Mouse (Mus musculus) adrenal gland, postnatal 10 days (tissue): ENCODE results near the gene Gipr. TPM values are rescaled to one million over a fixed set of nuclear protein-coding genes. Genes with fewer than 3 reads are reported as not detected.
A peak's percentile ranks its signal among the peaks of the same experiment; 100 is the strongest.

Source experiments
- DNase-seq: peaks from one replicate; pipeline ENCODE4 v3.0.0; 2021; ENCODE audit warnings: mixed read lengths
- long read RNA-seq, 2 experiments: library from polyadenylated mRNA; stranded (forward); transcript quantifications; one replicate each; pipeline ENCODE4 v2.0.0; 2021
- total RNA-seq, 2 experiments: library from RNA; stranded (reverse); gene quantifications; 2 replicates each; pipeline ENCODE4 v1.2.3; 2021

The Gipr gene
- under 1 TPM; 0.75 to 0.94 TPM for total RNA-seq
- long read RNA-seq, experiment 1 = 0 reads
- long read RNA-seq, experiment 2 = 0 reads

- DNase-seq = no peak
These were observed at the start of gene Gipr for GRCm38 (mm10) chr7:19165656-19166423. Gene Gipr, minus strand, starts transcription at chr7:19166127.

- no peak for DNase-seq
These were observed 49.0 kb upstream of the Gipr start for GRCm38 (mm10) chr7:19214940-19215339.

GRCm38 (mm10) chr7:19214369-19214768, 48.4 kb upstream of the Gipr start:
- DNase-seq = no peak

- no peak for DNase-seq
These were observed 47.5 kb upstream of the Gipr start for GRCm38 (mm10) chr7:19213385-19213784.

- peak; percentile 75 for DNase-seq
These were observed 46.2 kb upstream of the Gipr start, which contains the start of gene Gpr4 for GRCm38 (mm10) chr7:19211996-19212755. Gene Gpr4, plus strand, starts transcription at chr7:19212538.

- DNase-seq = no peak
These were observed 45.2 kb upstream of the Gipr start for GRCm38 (mm10) chr7:19211041-19211675.

GRCm38 (mm10) chr7:19210010-19210409, 44.1 kb upstream of the Gipr start:
- no peak for DNase-seq

- peak; percentile 40 for DNase-seq
These were observed 43.6 kb upstream of the Gipr start for GRCm38 (mm10) chr7:19209494-19209893.

GRCm38 (mm10) chr7:19208944-19209472, 43.1 kb upstream of the Gipr start:
- DNase-seq = peak; percentile 76

- DNase-seq = no peak
These were observed 42.4 kb upstream of the Gipr start for GRCm38 (mm10) chr7:19208201-19208910.

- no peak for DNase-seq
These were observed 36.3 kb upstream of the Gipr start for GRCm38 (mm10) chr7:19202065-19202850.

- DNase-seq = no peak
These were observed 35.7 kb upstream of the Gipr start for GRCm38 (mm10) chr7:19201660-19202059.

GRCm38 (mm10) chr7:19197985-19198384, 32.1 kb upstream of the Gipr start:
- peak; percentile 66 for DNase-seq

- peak; percentile 62 for DNase-seq
These were observed 30.7 kb upstream of the Gipr start for GRCm38 (mm10) chr7:19196676-19197075.

GRCm38 (mm10) chr7:19194676-19195075, 28.7 kb upstream of the Gipr start:
- no peak for DNase-seq

- DNase-seq = peak; percentile 57
These were observed 18.8 kb upstream of the Gipr start for GRCm38 (mm10) chr7:19184758-19185157.

GRCm38 (mm10) chr7:19184250-19184649, 18.3 kb upstream of the Gipr start:
- DNase-seq = peak; percentile 30

GRCm38 (mm10) chr7:19180862-19181429, 15.0 kb upstream of the Gipr start:
- peak; percentile 78 for DNase-seq

GRCm38 (mm10) chr7:19179936-19180335, 14.0 kb upstream of the Gipr start:
- no peak for DNase-seq

GRCm38 (mm10) chr7:19179173-19179572, 13.2 kb upstream of the Gipr start:
- peak; percentile 81 for DNase-seq
